Mouse (Mus musculus) MEL (cell line): ENCODE results near the gene Crybg3. TPM values are rescaled to one million over a fixed set of nuclear protein-coding genes. Genes with fewer than 3 reads are reported as not detected.

Experiments used
- DNase-seq: peaks from one replicate; pipeline ENCODE4 v3.0.0; 2011; ENCODE audit warnings: low read depth, low spot score
- H3K27ac ChIP-seq: 2 replicates; pipeline ENCODE4 v1.5.1; 2012; ENCODE audit warnings: low read depth, mild to moderate bottlenecking, control low read depth, low read length, moderate library complexity; ENCODE audit not compliant: control insufficient read depth
- H3K27me3 ChIP-seq, 2 experiments: fragments of 150-350 bp in 1 of 2; sonication (generic) in 1 of 2; 2 replicates each; pipeline ENCODE4 v1.6.1; 2012; ENCODE audit warnings: low read length in 2 of 2, mild to moderate bottlenecking in 2 of 2, improper control_type of control experiment in 1 of 2, moderate library complexity in 1 of 2; ENCODE audit not compliant: insufficient read depth in 2 of 2, control insufficient read depth in 1 of 2
- H3K36me3 ChIP-seq, 2 experiments: 2 replicates each; pipeline ENCODE4 v1.6.1; 2012 to 2014; ENCODE audit warnings: low read length in 2 of 2, improper control_type of control experiment in 1 of 2, inconsistent platforms in 1 of 2, mild to moderate bottlenecking in 1 of 2; ENCODE audit not compliant: insufficient read depth in 2 of 2, control insufficient read depth in 1 of 2
- H3K4me1 ChIP-seq, 2 experiments: fragments of 150-350 bp in 1 of 2; sonication (generic) in 1 of 2; 2 replicates each; pipeline ENCODE4 v1.6.1; 2012; ENCODE audit warnings: low read length in 2 of 2, improper control_type of control experiment in 1 of 2, mild to moderate bottlenecking in 1 of 2; ENCODE audit not compliant: insufficient read depth in 2 of 2, control insufficient read depth in 1 of 2
- H3K4me3 ChIP-seq, 2 experiments: fragments of 150-350 bp in 1 of 2; sonication (generic) in 1 of 2; 2 replicates each; pipeline ENCODE4 v1.5.1; 2012; ENCODE audit warnings: low read depth in 2 of 2, low read length in 2 of 2, mild to moderate bottlenecking in 2 of 2, moderate library complexity in 2 of 2, control low read depth in 1 of 2, improper control_type of control experiment in 1 of 2; ENCODE audit not compliant: control insufficient read depth in 1 of 2, insufficient read depth in 1 of 2
- H3K79me2 ChIP-seq: 2 replicates; pipeline ENCODE4 v1.6.1; 2012; ENCODE audit warnings: mild to moderate bottlenecking, low read length, moderate library complexity; ENCODE audit not compliant: control insufficient read depth, poor library complexity, insufficient read depth
- H3K9ac ChIP-seq: 2 replicates; pipeline ENCODE4 v1.6.1; 2012; ENCODE audit warnings: low read depth, mild to moderate bottlenecking, control low read depth, low read length, moderate library complexity; ENCODE audit not compliant: control insufficient read depth, poor library complexity, severe bottlenecking
- H3K9me3 ChIP-seq: fragments of 150-350 bp; sonication (generic); replicated peaks from 2 replicates; pipeline ENCODE4 v1.6.1; 2012; ENCODE audit warnings: mild to moderate bottlenecking, low read length, improper control_type of control experiment, moderate library complexity; ENCODE audit not compliant: insufficient read depth
- CTCF ChIP-seq, 3 experiments: IDR thresholded peaks in 2 of 3; conservative IDR thresholded peaks in 1 of 3; 2 replicates each; pipeline ENCODE4 v1.5.1; 2011 to 2012; ENCODE audit warnings: low read length in 3 of 3, low read depth in 2 of 3, mild to moderate bottlenecking in 2 of 3, improper control_type of control experiment in 1 of 3, inconsistent platforms in 1 of 3, mixed read lengths in 1 of 3, moderate library complexity in 1 of 3; ENCODE audit not compliant: control insufficient read depth in 1 of 3, insufficient read depth in 1 of 3, poor library complexity in 1 of 3, severe bottlenecking in 1 of 3
- ELF1 ChIP-seq: IDR thresholded peaks from 2 replicates; pipeline ENCODE4 v1.6.1; 2014; ENCODE audit warnings: low read depth, mild to moderate bottlenecking, inconsistent platforms, low read length, improper control_type of control experiment, moderate library complexity
- EP300 ChIP-seq, 2 experiments: IDR thresholded peaks; 2 replicates each; pipeline ENCODE4 v1.6.1; 2011; ENCODE audit warnings: improper control_type of control experiment in 2 of 2, low read length in 2 of 2, low read depth in 1 of 2, mild to moderate bottlenecking in 1 of 2
- ETS1 ChIP-seq: IDR thresholded peaks from 2 replicates; pipeline ENCODE4 v1.6.1; 2012; ENCODE audit warnings: low read depth, mild to moderate bottlenecking, inconsistent platforms, low read length, improper control_type of control experiment, moderate library complexity
- HCFC1 ChIP-seq: IDR thresholded peaks from 2 replicates; pipeline ENCODE4 v1.6.1; 2012; ENCODE audit warnings: low read depth, mild to moderate bottlenecking, inconsistent platforms, low read length, improper control_type of control experiment, moderate library complexity
- JUND ChIP-seq: IDR thresholded peaks from 2 replicates; pipeline ENCODE4 v1.6.1; 2011; ENCODE audit warnings: low read depth, mild to moderate bottlenecking, improper control_type of control experiment, low read length
- MAFK ChIP-seq: IDR thresholded peaks from 2 replicates; pipeline ENCODE4 v1.6.1; 2011; ENCODE audit warnings: low read depth, mild to moderate bottlenecking, low read length, improper control_type of control experiment, borderline replicate concordance
- MAX ChIP-seq: IDR thresholded peaks from 2 replicates; pipeline ENCODE4 v1.6.1; 2011; ENCODE audit warnings: low read length, improper control_type of control experiment
- MAZ ChIP-seq: IDR thresholded peaks from 2 replicates; pipeline ENCODE4 v1.6.1; 2012; ENCODE audit warnings: low read depth, mild to moderate bottlenecking, inconsistent platforms, low read length, improper control_type of control experiment
- MXI1 ChIP-seq: IDR thresholded peaks from 2 replicates; pipeline ENCODE4 v1.6.1; 2011; ENCODE audit warnings: mild to moderate bottlenecking, low read depth, low read length, improper control_type of control experiment
- MYB ChIP-seq: IDR thresholded peaks from 2 replicates; pipeline ENCODE4 v1.6.1; 2011; ENCODE audit warnings: mild to moderate bottlenecking, low read depth, low read length, improper control_type of control experiment
- NELFE ChIP-seq: IDR thresholded peaks from 2 replicates; pipeline ENCODE4 v1.6.1; 2011; ENCODE audit warnings: low read depth, low read length, improper control_type of control experiment
- POLR2A ChIP-seq, 2 experiments: IDR thresholded peaks; 2 replicates each; pipeline ENCODE4 v1.6.1; 2011 to 2012; ENCODE audit warnings: low read length in 2 of 2, mild to moderate bottlenecking in 2 of 2, control low read depth in 1 of 2, improper control_type of control experiment in 1 of 2, low read depth in 1 of 2, moderate library complexity in 1 of 2; ENCODE audit not compliant: control insufficient read depth in 1 of 2, insufficient read depth in 1 of 2, poor library complexity in 1 of 2
- POLR2AphosphoS5 ChIP-seq: IDR thresholded peaks from 2 replicates; pipeline ENCODE4 v1.6.1; 2012; ENCODE audit warnings: low read depth, borderline replicate concordance, mild to moderate bottlenecking, inconsistent platforms, low read length, moderate library complexity, mixed read lengths
- TAL1 ChIP-seq: IDR thresholded peaks from 2 replicates; pipeline ENCODE4 v1.6.1; 2012; ENCODE audit warnings: mild to moderate bottlenecking, inconsistent platforms, low read length, moderate library complexity, mixed read lengths
- TCF12 ChIP-seq: IDR thresholded peaks from 2 replicates; pipeline ENCODE4 v1.6.1; 2014; ENCODE audit warnings: low read depth, mild to moderate bottlenecking, inconsistent platforms, low read length, improper control_type of control experiment, moderate library complexity
- UBTF ChIP-seq: IDR thresholded peaks from 2 replicates; pipeline ENCODE4 v1.6.1; 2012; ENCODE audit warnings: low read depth, mild to moderate bottlenecking, inconsistent platforms, low read length, improper control_type of control experiment, moderate library complexity, borderline replicate concordance; ENCODE audit not compliant: insufficient read depth
- USF1 ChIP-seq: IDR thresholded peaks from 2 replicates; pipeline ENCODE4 v1.6.1; 2014; ENCODE audit warnings: low read depth, mild to moderate bottlenecking, inconsistent platforms, low read length, improper control_type of control experiment, moderate library complexity
- USF2 ChIP-seq, 2 experiments: IDR thresholded peaks; 2 replicates each; pipeline ENCODE4 v1.6.1; 2011 to 2012; ENCODE audit warnings: improper control_type of control experiment in 2 of 2, low read length in 2 of 2, borderline replicate concordance in 1 of 2, inconsistent platforms in 1 of 2, low read depth in 1 of 2, mild to moderate bottlenecking in 1 of 2; ENCODE audit not compliant: insufficient read depth in 1 of 2
- ZMIZ1 ChIP-seq: IDR thresholded peaks from 2 replicates; pipeline ENCODE4 v1.6.1; 2012; ENCODE audit warnings: low read depth, mild to moderate bottlenecking, inconsistent platforms, low read length, improper control_type of control experiment, moderate library complexity
- polyA plus RNA-seq, 2 experiments: library from polyadenylated mRNA; stranded (reverse) in 1 of 2; unstranded in 1 of 2; fragments of >175 nt in 1 of 2; fragments of >200 nt in 1 of 2; gene quantifications; 2 replicates each; pipeline versions ENCODE4 v1.2.1 to v1.2.4; 2012; ENCODE audit warnings: low replicate concordance in 2 of 2, low read depth in 1 of 2; ENCODE audit not compliant: insufficient read length in 2 of 2, insufficient read depth in 1 of 2, missing spikeins in 1 of 2
- total RNA-seq: library from RNA; depleted of rRNA; stranded (reverse); fragments of 300-350 nt; gene quantifications from 2 replicates; pipeline ENCODE4 v1.2.3, GENCODE M21; 2012

Gene Crybg3
- total and polyA plus RNA-seq, 3 experiments: 0.63 to 0.73 TPM; not detected in 1

- Histone ChIP-seq H3K36me3 (no peaks in the 10 kb centered on the region), H3K9me3 (no peaks in the 10 kb centered on the region), H3K27ac (no peak overlapping the region), H3K27me3 (peaks cover 3 to 8% of the 10 kb centered on the region in 2 experiments), H3K9ac (no peak overlapping the region), H3K4me3 (no peak overlapping the region), H3K79me2 (no peaks in the 10 kb centered on the region), H3K4me1 (no peaks in the 10 kb centered on the region)
- TF ChIP-seq ZMIZ1: no peak
- TF ChIP-seq MAX: no peak
- no peak for TF ChIP-seq MAFK
- no peak for TF ChIP-seq EP300 (IDR thresholded peaks at IDR 0.05; ENCODE audit: low read depth in 1 of 2, low read length in 2 of 2)
- TF ChIP-seq MYB: no peak
- no peak for TF ChIP-seq UBTF
- no peak for TF ChIP-seq USF2 (IDR thresholded peaks at IDR 0.05; ENCODE audit: borderline replicate concordance in 1 of 2, insufficient read depth in 1 of 2, low read depth in 1 of 2, low read length in 2 of 2)
- DNase-seq: no peak
Observed at GRCm38 (mm10) chr16:59639985-59640384, 39.2 kb upstream of the Crybg3 start.

GRCm38 (mm10) chr16:59639102-59639691 is 38.4 kb upstream of the Crybg3 start, which contains the start of gene Arl6:
Gene Arl6 (minus strand): TSS chr16:59639391.
- H3K27me3 ChIP-seq: peaks cover 2 to 5% of the 10 kb centered on the region in 2 experiments
- no peak for DNase-seq

GRCm38 (mm10) chr16:59634598-59634997 is 33.8 kb upstream of the Crybg3 start:
- no peaks in the 10 kb centered on the region for H3K36me3 ChIP-seq

More at GRCm38 (mm10) chr16:59639102-59639691, 38.4 kb upstream of the Crybg3 start, which contains the start of gene Arl6:
- H3K4me3 ChIP-seq: no peak within 1 kb of the TSS
- H3K36me3 ChIP-seq: no peaks in the 10 kb centered on the region
- H3K9ac ChIP-seq: no peak within 1 kb of the TSS
- H3K79me2 ChIP-seq: no peaks in the 10 kb centered on the region
- no peaks in the 10 kb centered on the region for H3K9me3 ChIP-seq
- TF ChIP-seq MAZ (no peak), USF2 (IDR thresholded peaks at IDR 0.05; ENCODE audit: borderline replicate concordance in 1 of 2, insufficient read depth in 1 of 2, low read depth in 1 of 2, low read length in 2 of 2) (no peak), USF1 (no peak), POLR2AphosphoS5 (no peak), UBTF (no peak), MXI1 (no peak), ETS1 (no peak), JUND (no peak)
- no peaks in the 10 kb centered on the region for H3K4me1 ChIP-seq
- H3K27ac ChIP-seq: no peak within 1 kb of the TSS

More at GRCm38 (mm10) chr16:59634598-59634997, 33.8 kb upstream of the Crybg3 start:
- H3K9ac ChIP-seq: no peak overlapping the region
- H3K27ac ChIP-seq: no peak overlapping the region
- no peaks in the 10 kb centered on the region for H3K9me3 ChIP-seq
- no peak for TF ChIP-seq NELFE
- no peak for TF ChIP-seq ELF1
- no peak for TF ChIP-seq HCFC1
- TF ChIP-seq MXI1: no peak
- no peak for TF ChIP-seq MAFK
- TF ChIP-seq TCF12: no peak
- no peak for TF ChIP-seq POLR2A (IDR thresholded peaks at IDR 0.05; ENCODE audit: control insufficient read depth in 1 of 2, insufficient read depth in 1 of 2, low read depth in 1 of 2, low read length in 2 of 2, poor library complexity in 1 of 2)
- TF ChIP-seq TAL1: no peak
- TF ChIP-seq CTCF (IDR thresholded peaks at IDR 0.05 in 2 of 3, conservative IDR thresholded peaks at IDR 0.05 in 1 of 3; ENCODE audit: control insufficient read depth in 1 of 3, insufficient read depth in 1 of 3, low read depth in 2 of 3, low read length in 3 of 3, poor library complexity in 1 of 3, severe bottlenecking in 1 of 3): no peak
- DNase-seq: no peak
- H3K27me3 ChIP-seq: no peaks in the 10 kb centered on the region; a peak in 1 of 4 replicates
- no peak overlapping the region for H3K4me3 ChIP-seq
- no peaks in the 10 kb centered on the region for H3K79me2 ChIP-seq
- no peaks in the 10 kb centered on the region for H3K4me1 ChIP-seq
